Mouse (Mus musculus) hindbrain, embryonic 15.5 days (tissue): ENCODE data around the gene Npas3. TPM values are rescaled to one million over a fixed set of nuclear protein-coding genes. Genes with fewer than 3 reads are reported as not detected.

Experiments
- ATAC-seq: fragments of 200-750 bp; cut with Nextera tagmentation; 2 replicates; pipeline ENCODE4 v1.8.0; 2017; ENCODE audit warnings: low read depth, moderate number of reproducible peaks, moderate TSS enrichment; ENCODE audit not compliant: low FRiP score
- H3K27ac ChIP-seq: fragments of 300-500 bp; sonication (generic); replicated peaks from 2 replicates; pipeline ENCODE4 v1.5.1; 2015; ENCODE audit warnings: mild to moderate bottlenecking, inconsistent platforms
- H3K27me3 ChIP-seq: fragments of 300-500 bp; sonication (generic); 2 replicates; pipeline ENCODE4 v1.6.1; 2015; ENCODE audit warnings: control low read depth, inconsistent platforms
- H3K36me3 ChIP-seq: fragments of 300-500 bp; sonication (generic); 2 replicates; pipeline ENCODE4 v1.6.1; 2015; ENCODE audit warnings: control low read depth, inconsistent platforms
- H3K4me1 ChIP-seq: fragments of 300-500 bp; sonication (generic); replicated peaks from 2 replicates; pipeline ENCODE4 v1.6.1; 2015; ENCODE audit warnings: control low read depth, inconsistent platforms
- H3K4me2 ChIP-seq: fragments of 300-500 bp; sonication (generic); 2 replicates; pipeline ENCODE4 v1.6.1; 2015; ENCODE audit warnings: moderate library complexity, mild to moderate bottlenecking, inconsistent platforms
- H3K4me3 ChIP-seq: fragments of 300-500 bp; sonication (generic); 2 replicates; pipeline ENCODE4 v1.5.1; 2015; ENCODE audit warnings: mild to moderate bottlenecking, inconsistent platforms
- H3K9ac ChIP-seq: fragments of 300-500 bp; sonication (generic); 2 replicates; pipeline ENCODE4 v1.6.1; 2015; ENCODE audit warnings: inconsistent platforms
- H3K9me3 ChIP-seq: fragments of 300-500 bp; sonication (generic); 2 replicates; pipeline ENCODE4 v1.6.1; 2016; ENCODE audit warnings: control low read depth, inconsistent platforms
- WGBS: fragments of 180-500 bp; shearing (Covaris S2); methylation state at CpG from one replicate; pipeline ENCODE4 v1.1.7; 2015; 5-methylcytosine and 5-hydroxymethylcytosine counted together
- polyA plus RNA-seq: library from polyadenylated mRNA; unstranded; fragments of >200 nt; fragmentation: Nextera tagmentation; extraction: Ambion mirVana; gene quantifications from 2 replicates; pipeline ENCODE4 v1.2.1, GENCODE M21; 2015

Gene Npas3
- polyA plus RNA-seq, 1 experiment from 2014 or later, result 27.1 TPM

DNA sequence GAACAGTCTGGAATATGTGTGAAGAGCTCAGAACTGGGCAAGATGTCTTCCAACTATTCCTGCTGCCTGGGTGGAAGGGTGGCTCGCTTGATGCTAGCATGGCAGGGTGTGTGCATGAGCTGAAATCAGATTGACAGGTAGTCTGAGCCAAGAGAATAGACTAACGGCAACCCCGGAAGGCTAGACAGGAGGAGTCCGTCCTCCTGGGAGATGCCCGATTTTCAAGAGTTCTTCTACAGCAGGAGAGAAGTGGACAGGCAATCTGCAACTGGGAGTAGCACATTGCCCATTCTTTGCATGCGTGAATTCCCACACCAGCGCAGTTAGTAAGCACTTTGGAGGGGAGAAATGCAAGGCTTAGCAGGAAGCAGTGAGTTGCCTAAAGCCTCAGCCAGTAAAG lies 372.8 kb downstream of the Npas3 start:
- Histone ChIP-seq H3K4me1 (peaks cover 27% of the 10 kb centered on the region), H3K27me3 (no peaks in the 10 kb centered on the region), H3K4me2 (no peak overlapping the region), H3K27ac (no peak overlapping the region; the same call in 1 of the 2 replicates), H3K9me3 (no peaks in the 10 kb centered on the region), H3K9ac (no peak overlapping the region), H3K4me3 (no peak overlapping the region), H3K36me3 (no peaks in the 10 kb centered on the region)
- 48% methylated on average over 7 of the region's 7 CpGs for WGBS
- no peak for ATAC-seq

DNA sequence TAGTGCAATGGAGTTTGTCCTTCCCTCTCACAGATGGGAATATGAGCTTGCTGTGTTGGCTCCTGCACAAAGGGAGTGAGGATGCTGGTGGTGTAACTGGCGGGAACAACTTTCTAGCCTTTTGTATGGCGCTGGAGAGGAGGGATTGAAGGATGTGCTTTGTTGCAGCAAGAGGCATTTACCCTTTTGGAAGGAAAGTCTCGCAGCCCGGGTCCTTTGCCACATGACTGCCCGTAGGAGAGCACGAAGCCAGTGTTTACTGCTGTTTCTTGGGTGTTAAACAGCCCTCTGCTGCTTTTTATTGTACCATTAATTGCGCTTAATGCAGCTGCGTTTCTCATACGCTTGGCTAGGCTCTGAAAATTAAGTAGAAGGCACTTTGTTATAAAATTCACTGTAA lies 375.3 kb downstream of the Npas3 start:
- no peak overlapping the region for H3K4me2 ChIP-seq

GRCm38 (mm10) chr12:53624379-53625021 lies 376.0 kb downstream of the Npas3 start:
- Histone ChIP-seq H3K4me1 (peaks cover 27% of the 10 kb centered on the region), H3K4me3 (no peak overlapping the region), H3K27ac (no peak overlapping the region), H3K36me3 (no peaks in the 10 kb centered on the region), H3K9ac (no peak overlapping the region), H3K27me3 (no peaks in the 10 kb centered on the region), H3K4me2 (no peak overlapping the region), H3K9me3 (no peaks in the 10 kb centered on the region)
- peak; percentile 30; the same call in 1 of the 2 replicates for ATAC-seq
- 47% methylated on average over 11 of the region's 11 CpGs for WGBS

More for the DNA sequence above, 375.3 kb downstream of the Npas3 start:
- 20% methylated on average over 9 of the region's 9 CpGs for WGBS
- no peak overlapping the region for H3K4me3 ChIP-seq
- peaks cover 27% of the 10 kb centered on the region for H3K4me1 ChIP-seq
- ATAC-seq, result no peak
- no peaks in the 10 kb centered on the region for H3K36me3 ChIP-seq
- H3K27ac ChIP-seq, result no peak overlapping the region
- no peaks in the 10 kb centered on the region for H3K9me3 ChIP-seq
- H3K27me3 ChIP-seq, result no peaks in the 10 kb centered on the region
- H3K9ac ChIP-seq, result no peak overlapping the region

DNA sequence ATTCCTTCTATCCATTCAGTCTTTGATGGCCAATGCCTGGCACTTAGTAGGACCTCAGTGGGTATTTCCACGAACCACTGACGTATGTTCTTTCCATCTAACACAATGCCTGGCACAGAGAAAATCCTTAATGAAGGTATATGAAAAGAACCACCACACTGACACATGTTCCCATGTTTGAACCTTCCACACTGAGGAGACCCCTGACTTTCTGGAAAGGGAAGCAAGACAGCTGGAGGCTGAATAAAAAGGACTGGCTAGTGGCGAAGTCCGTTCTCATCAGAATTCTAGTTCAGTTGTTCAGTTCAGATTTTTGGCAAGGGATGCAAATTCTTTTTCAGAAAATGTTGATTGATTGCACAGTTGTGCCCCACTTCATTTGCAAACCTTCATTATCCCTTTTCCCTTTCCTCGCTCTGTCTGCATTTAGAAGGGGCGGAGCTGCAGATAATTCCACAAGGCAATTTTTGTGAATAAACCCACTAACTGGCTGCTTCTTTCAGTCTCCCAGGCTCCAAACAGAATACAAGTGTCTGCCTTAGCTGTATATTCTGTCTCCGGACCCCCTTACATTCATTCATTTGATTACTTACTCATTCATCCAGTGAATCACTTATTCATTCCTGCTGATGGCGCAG lies 381.1 kb downstream of the Npas3 start:
- no peak for ATAC-seq
- Histone ChIP-seq H3K4me3 (no peak overlapping the region), H3K27me3 (no peaks in the 10 kb centered on the region), H3K36me3 (no peaks in the 10 kb centered on the region), H3K9me3 (no peaks in the 10 kb centered on the region), H3K4me1 (peaks cover 20% of the 10 kb centered on the region), H3K4me2 (no peak overlapping the region), H3K27ac (no peak overlapping the region), H3K9ac (no peak overlapping the region)
- WGBS, result 62% methylated on average over 8 of the region's 8 CpGs

DNA sequence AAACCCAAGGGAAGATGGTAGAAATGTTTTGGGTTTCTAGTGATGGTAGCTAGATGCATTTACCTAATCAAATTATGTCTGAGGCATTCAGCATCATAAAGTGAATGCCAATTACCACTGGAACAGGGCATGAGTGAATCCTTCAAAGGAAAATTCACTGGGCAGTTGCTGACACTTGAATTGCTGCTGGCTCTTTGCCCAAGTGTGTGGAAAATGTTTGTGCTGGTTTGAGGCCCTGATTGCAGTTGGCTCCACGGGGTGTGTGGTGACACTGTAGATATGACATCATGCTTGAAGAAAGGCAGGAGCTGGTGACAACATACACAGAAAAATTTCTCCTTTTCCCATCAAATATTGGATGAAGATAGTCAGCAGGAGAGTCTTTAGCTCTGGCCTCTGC lies 382.1 kb downstream of the Npas3 start:
- peaks cover 17% of the 10 kb centered on the region; the same call in 1 of the 2 replicates for H3K4me1 ChIP-seq
- H3K9me3 ChIP-seq, result no peaks in the 10 kb centered on the region
- H3K27ac ChIP-seq, result no peak overlapping the region
- ATAC-seq, result no peak
- H3K9ac ChIP-seq, result no peak overlapping the region
- no peaks in the 10 kb centered on the region for H3K27me3 ChIP-seq
- H3K4me3 ChIP-seq, result no peak overlapping the region
- H3K36me3 ChIP-seq, result no peaks in the 10 kb centered on the region
- 38% methylated on average over 1 of the region's 1 CpGs for WGBS
- H3K4me2 ChIP-seq, result no peak overlapping the region

DNA sequence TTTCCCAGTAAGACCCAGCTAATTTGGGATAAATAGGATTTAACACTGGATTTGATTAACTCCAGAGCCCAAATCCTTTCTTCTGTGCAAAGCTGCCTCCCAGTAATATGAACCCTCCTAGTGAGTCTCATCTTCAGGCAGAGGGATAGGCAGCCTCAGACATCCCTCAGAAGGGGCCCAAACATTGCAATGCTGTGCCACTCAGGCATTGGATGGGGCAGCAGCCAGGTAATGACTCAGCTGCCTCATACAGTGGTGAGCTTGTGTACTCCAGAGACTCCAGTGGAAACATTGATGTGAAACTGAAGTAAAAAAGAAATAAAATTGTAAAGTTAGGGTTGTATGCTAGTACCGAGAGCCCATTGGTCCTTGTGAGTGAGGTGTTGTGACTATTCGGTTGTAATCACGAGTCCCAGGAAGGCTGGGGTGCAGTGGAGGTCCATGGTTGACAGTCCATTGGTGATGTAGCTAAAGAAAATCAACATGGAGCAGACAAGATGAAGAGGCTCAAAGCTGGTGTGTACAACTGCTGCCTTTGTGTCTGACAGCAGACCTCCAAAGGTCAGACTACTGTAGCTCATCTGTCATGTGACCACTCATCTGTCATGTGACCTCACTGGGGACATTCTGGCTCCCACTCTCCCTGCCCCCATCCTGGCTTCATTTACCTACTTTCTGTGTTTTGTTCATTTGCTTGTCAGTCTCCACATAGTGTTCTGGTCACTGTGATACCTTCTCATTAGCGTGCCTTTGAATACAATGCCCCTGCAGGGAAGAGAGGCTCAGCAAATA lies 383.0 kb downstream of the Npas3 start:
- Histone ChIP-seq H3K4me2 (no peak overlapping the region), H3K27ac (no peak overlapping the region), H3K4me3 (no peak overlapping the region), H3K27me3 (no peaks in the 10 kb centered on the region), H3K36me3 (no peaks in the 10 kb centered on the region), H3K4me1 (peaks cover 17% of the 10 kb centered on the region; the same call in 1 of the 2 replicates), H3K9me3 (no peaks in the 10 kb centered on the region), H3K9ac (no peak overlapping the region)
- ATAC-seq, result no peak
- WGBS, result 90% methylated on average over 4 of the region's 4 CpGs

GRCm38 (mm10) chr12:53638571-53638970 lies 390.1 kb downstream of the Npas3 start:
- no peak overlapping the region for H3K4me2 ChIP-seq
- no peak overlapping the region for H3K4me3 ChIP-seq
- no peak overlapping the region for H3K9ac ChIP-seq
- no peaks in the 10 kb centered on the region for H3K27me3 ChIP-seq
- ATAC-seq, result no peak
- H3K4me1 ChIP-seq, result no peaks in the 10 kb centered on the region
- H3K9me3 ChIP-seq, result no peaks in the 10 kb centered on the region
- H3K36me3 ChIP-seq, result no peaks in the 10 kb centered on the region
- H3K27ac ChIP-seq, result no peak overlapping the region

- Histone ChIP-seq H3K9ac (no peak overlapping the region), H3K36me3 (no peaks in the 10 kb centered on the region), H3K27ac (no peak overlapping the region), H3K27me3 (no peaks in the 10 kb centered on the region), H3K4me1 (no peaks in the 10 kb centered on the region), H3K4me3 (no peak overlapping the region), H3K4me2 (no peak overlapping the region), H3K9me3 (no peaks in the 10 kb centered on the region)
- WGBS, result 51% methylated on average over 2 of the region's 2 CpGs
- no peak for ATAC-seq
Observed at GRCm38 (mm10) chr12:53647282-53647681, 398.8 kb downstream of the Npas3 start.

DNA sequence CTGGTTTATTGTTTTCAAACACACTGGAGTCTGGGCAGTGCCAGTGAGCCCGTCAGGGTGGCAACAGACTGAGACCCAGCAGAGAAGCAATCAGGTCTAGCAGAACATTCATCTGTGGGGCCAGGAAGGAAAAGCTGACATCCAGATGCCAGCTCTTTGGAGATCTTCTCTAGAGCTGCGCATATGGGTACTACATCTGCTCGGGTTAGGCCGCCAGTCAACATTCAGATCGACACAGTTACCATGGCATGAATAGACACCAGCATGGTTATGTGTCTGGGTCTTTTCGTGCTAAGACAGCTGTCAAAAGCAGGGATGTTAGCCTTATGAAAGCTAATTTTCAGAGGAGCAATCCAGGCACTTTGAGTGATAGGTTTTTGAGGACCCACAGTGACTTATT lies 407.8 kb downstream of the Npas3 start:
- H3K27me3 ChIP-seq, result no peaks in the 10 kb centered on the region
- H3K4me1 ChIP-seq, result peaks cover 19% of the 10 kb centered on the region
- no peak overlapping the region for H3K9ac ChIP-seq
- no peak overlapping the region for H3K4me3 ChIP-seq
- H3K9me3 ChIP-seq, result no peaks in the 10 kb centered on the region
- no peak overlapping the region for H3K27ac ChIP-seq
- ATAC-seq, result no peak
- H3K4me2 ChIP-seq, result no peak overlapping the region
- H3K36me3 ChIP-seq, result no peaks in the 10 kb centered on the region
- 66% methylated on average over 6 of the region's 6 CpGs for WGBS

DNA sequence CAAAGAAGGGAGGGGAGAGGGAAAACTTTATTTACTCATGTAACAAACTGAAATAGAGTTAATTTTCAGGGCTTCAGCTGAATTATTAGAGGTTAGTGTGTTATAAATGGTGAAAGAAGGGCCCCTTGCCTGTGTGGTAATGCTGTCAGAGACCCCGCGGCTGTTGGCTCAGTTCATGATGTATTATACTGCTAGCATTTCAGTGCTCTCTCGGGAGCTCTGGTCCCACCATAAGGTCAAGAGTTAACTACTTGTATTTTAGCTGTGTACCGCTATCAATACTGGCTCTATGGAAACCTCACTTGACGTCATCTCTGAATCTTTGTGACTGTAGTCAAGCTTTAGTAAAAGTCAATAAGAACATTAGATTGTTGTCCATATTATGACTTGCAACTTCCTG lies 415.6 kb downstream of the Npas3 start:
- H3K9me3 ChIP-seq, result no peaks in the 10 kb centered on the region
- no peak for ATAC-seq
- no peak overlapping the region for H3K9ac ChIP-seq
- H3K4me2 ChIP-seq, result no peak overlapping the region
- 22% methylated on average over 5 of the region's 5 CpGs for WGBS
- H3K27ac ChIP-seq, result no peak overlapping the region
- H3K36me3 ChIP-seq, result no peaks in the 10 kb centered on the region
- H3K27me3 ChIP-seq, result no peaks in the 10 kb centered on the region
- H3K4me3 ChIP-seq, result no peak overlapping the region
- peaks cover 9% of the 10 kb centered on the region; the same call in 1 of the 2 replicates for H3K4me1 ChIP-seq

GRCm38 (mm10) chr12:53671846-53672245 lies 423.4 kb downstream of the Npas3 start:
- no peaks in the 10 kb centered on the region for H3K36me3 ChIP-seq
- H3K4me1 ChIP-seq, result no peaks in the 10 kb centered on the region
- H3K4me3 ChIP-seq, result no peak overlapping the region
- no peaks in the 10 kb centered on the region for H3K27me3 ChIP-seq
- no peak overlapping the region for H3K9ac ChIP-seq
- ATAC-seq, result no peak
- H3K9me3 ChIP-seq, result no peaks in the 10 kb centered on the region
- 84% methylated on average over 2 of the region's 2 CpGs for WGBS
- H3K27ac ChIP-seq, result no peak overlapping the region
- H3K4me2 ChIP-seq, result no peak overlapping the region

DNA sequence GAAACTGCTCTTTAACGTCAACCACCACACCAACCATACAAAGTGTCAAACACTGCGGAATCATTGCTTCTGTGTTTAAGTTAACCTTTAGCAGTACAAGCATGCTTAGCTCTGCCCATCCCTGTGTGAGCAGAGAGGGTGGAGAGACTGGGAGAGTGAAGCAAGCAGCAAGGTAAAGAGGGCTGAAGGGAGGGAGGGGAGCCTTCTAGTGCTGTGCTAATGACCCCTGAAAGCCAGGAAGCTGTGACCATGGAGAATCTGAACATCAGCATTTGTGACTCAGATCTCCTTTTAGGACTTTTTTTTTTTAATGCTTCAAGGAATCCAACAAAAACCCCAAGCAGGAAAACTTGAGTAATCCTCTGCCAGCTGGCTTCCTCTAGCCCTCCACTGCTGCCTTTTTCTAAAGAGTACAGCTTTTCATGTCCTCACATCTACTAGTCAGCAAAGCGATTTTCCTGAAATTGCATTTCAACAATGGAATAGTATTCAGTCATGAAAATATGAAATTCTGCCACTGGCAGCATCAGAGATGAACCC lies 428.7 kb downstream of the Npas3 start:
- ATAC-seq, result no peak
- no peak overlapping the region for H3K4me3 ChIP-seq
- no peak overlapping the region for H3K4me2 ChIP-seq
- no peak overlapping the region for H3K27ac ChIP-seq
- WGBS, result 68% methylated on average over 3 of the region's 3 CpGs
- no peaks in the 10 kb centered on the region for H3K27me3 ChIP-seq
- no peaks in the 10 kb centered on the region for H3K9me3 ChIP-seq
- no peak overlapping the region for H3K9ac ChIP-seq
- no peaks in the 10 kb centered on the region for H3K36me3 ChIP-seq
- H3K4me1 ChIP-seq, result no peaks in the 10 kb centered on the region
